Mouse (Mus musculus): ENCODE measurements around the gene Gm49721.
A peak's percentile ranks its signal among the peaks of the same experiment; 100 is the strongest.
"Not testable (repeated sequence)": the region's sequence is repeated elsewhere in the genome, so short reads cannot be mapped to it uniquely, and the experiment has no call there.

Gene Gm49721

GRCm38 (mm10) chr17:6986118-6986517 lies 7.4 kb downstream of the Gm49721 start:
- not testable (repeated sequence) for DNase-seq

GRCm38 (mm10) chr17:6995504-6995903 lies 16.8 kb downstream of the Gm49721 start:
- not testable (repeated sequence) for DNase-seq

- DNase-seq, result not testable (repeated sequence)
Measured at GRCm38 (mm10) chr17:6996826-6997225, 18.1 kb downstream of the Gm49721 start.

GRCm38 (mm10) chr17:6997778-6998490 lies 19.2 kb downstream of the Gm49721 start:
- not testable (repeated sequence) for DNase-seq

GRCm38 (mm10) chr17:7001790-7002585 lies 23.3 kb downstream of the Gm49721 start:
- not testable (repeated sequence) for DNase-seq

GRCm38 (mm10) chr17:7003392-7003791 lies 24.7 kb downstream of the Gm49721 start:
- DNase-seq, result not testable (repeated sequence)

- DNase-seq, result not testable (repeated sequence)
Measured at GRCm38 (mm10) chr17:7005646-7006045, 26.9 kb downstream of the Gm49721 start.

- not testable (repeated sequence) for DNase-seq
Measured at GRCm38 (mm10) chr17:7008885-7009284, 30.2 kb downstream of the Gm49721 start.

- not testable (repeated sequence) for DNase-seq
Measured at GRCm38 (mm10) chr17:7009440-7009839, 30.7 kb downstream of the Gm49721 start.

GRCm38 (mm10) chr17:7009901-7010300 lies 31.2 kb downstream of the Gm49721 start:
- DNase-seq, result not testable (repeated sequence)

GRCm38 (mm10) chr17:7014190-7014589 lies 35.5 kb downstream of the Gm49721 start:
- not testable (repeated sequence) for DNase-seq

GRCm38 (mm10) chr17:7025257-7025656 lies 46.6 kb downstream of the Gm49721 start, which contains the start of gene Gm1604a:
Gene Gm1604a (plus strand): TSS chr17:7025568.
- not testable (repeated sequence) for DNase-seq

- not testable (repeated sequence) for DNase-seq
Measured at GRCm38 (mm10) chr17:7025764-7026346, 47.2 kb downstream of the Gm49721 start.

- not testable (repeated sequence) for DNase-seq
Measured at GRCm38 (mm10) chr17:7030204-7030603, 51.5 kb downstream of the Gm49721 start.

GRCm38 (mm10) chr17:7030622-7031174 lies 52.0 kb downstream of the Gm49721 start:
- DNase-seq, result not testable (repeated sequence)

GRCm38 (mm10) chr17:7033192-7034166 lies 54.8 kb downstream of the Gm49721 start:
- DNase-seq, result not testable (repeated sequence)

GRCm38 (mm10) chr17:7068997-7069539 lies 90.4 kb downstream of the Gm49721 start:
- not testable (repeated sequence) for DNase-seq

GRCm38 (mm10) chr17:7069561-7070240 lies 91.0 kb downstream of the Gm49721 start:
- DNase-seq, result not testable (repeated sequence)

- peak; percentile 68 for DNase-seq
Measured at GRCm38 (mm10) chr17:7074494-7074893, 95.8 kb downstream of the Gm49721 start.

GRCm38 (mm10) chr17:7075519-7075918 lies 96.8 kb downstream of the Gm49721 start:
- DNase-seq, result not testable (repeated sequence)

- peak; percentile 85 for DNase-seq
Measured at GRCm38 (mm10) chr17:7079558-7079957, 100.9 kb downstream of the Gm49721 start.

Data from thymus, postnatal 4 days (tissue).